Mouse (Mus musculus): Measurements from ENCODE around the gene Tiam2. TPM values are rescaled to one million over a fixed set of nuclear protein-coding genes. Genes with fewer than 3 reads are reported as not detected.

Tiam2 gene
- polyA plus RNA-seq (2015; fragmentation: Nextera tagmentation; extraction: Ambion mirVana): 2.5 and 2.7 TPM in 2 replicates

DNA sequence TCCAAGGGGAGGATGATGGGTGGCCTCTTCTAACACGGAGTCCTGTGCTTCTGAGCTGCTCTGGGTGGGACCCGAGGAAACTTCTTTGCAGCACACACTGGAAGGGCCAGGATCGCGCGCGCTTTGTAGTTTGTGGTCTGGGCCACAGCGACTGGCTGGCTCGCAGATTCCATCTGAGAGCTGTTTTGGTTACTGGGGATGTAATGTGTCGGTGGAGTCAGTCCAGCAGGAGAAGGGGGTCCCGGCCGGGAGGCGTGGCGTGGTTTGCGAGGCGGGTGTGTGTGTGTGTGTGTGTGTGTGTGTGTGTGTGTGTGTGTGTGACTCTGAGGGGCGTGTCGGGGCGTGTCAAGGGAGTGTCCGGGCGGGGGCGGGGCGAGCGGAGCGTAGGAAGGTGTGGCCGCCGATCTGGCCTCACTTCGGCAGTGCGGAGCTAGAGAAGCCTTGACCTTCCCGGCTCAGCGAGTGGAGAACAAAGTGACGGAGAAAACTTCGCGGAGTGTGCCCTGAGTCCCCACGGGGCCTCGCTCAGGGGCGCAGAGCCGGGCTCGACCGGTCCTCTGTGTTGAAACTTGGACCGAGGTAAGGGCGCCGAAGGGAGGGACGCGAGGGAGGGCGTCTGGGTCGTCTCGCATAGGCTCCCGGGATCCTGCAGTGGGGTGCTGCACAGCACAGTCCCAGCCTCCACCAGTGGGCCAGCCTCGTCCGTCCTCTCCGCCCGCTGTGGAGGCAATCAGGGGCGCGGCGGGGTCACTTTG lies at the start of gene Tiam2:
Tiam2 (plus strand) TSS at position 426 of the 755 bp plus-strand sequence.

DNA sequence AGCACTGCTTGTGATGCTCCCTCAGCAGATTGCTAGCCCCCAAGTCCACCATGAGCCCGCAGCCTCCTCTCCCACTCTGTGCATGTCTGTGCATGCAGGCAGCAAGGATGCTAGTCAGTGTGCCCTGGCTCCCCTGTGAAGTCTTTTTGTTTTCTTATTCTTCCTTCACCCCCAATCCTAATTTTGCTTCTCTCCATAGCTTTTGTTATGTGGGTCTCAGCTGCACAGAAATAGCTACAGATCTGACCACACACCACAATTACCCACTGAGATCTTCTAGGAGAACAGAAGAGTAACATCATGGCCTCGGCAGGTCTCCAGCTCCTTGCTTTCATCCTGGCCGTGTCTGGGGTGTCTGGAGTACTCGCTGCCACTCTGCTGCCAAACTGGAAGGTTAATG lies 205.9 kb downstream of the Tiam2 start, which contains the start of gene Cldn20:
Cldn20 (plus strand) TSS at position 301 of the 400 bp plus-strand sequence.

DNA sequence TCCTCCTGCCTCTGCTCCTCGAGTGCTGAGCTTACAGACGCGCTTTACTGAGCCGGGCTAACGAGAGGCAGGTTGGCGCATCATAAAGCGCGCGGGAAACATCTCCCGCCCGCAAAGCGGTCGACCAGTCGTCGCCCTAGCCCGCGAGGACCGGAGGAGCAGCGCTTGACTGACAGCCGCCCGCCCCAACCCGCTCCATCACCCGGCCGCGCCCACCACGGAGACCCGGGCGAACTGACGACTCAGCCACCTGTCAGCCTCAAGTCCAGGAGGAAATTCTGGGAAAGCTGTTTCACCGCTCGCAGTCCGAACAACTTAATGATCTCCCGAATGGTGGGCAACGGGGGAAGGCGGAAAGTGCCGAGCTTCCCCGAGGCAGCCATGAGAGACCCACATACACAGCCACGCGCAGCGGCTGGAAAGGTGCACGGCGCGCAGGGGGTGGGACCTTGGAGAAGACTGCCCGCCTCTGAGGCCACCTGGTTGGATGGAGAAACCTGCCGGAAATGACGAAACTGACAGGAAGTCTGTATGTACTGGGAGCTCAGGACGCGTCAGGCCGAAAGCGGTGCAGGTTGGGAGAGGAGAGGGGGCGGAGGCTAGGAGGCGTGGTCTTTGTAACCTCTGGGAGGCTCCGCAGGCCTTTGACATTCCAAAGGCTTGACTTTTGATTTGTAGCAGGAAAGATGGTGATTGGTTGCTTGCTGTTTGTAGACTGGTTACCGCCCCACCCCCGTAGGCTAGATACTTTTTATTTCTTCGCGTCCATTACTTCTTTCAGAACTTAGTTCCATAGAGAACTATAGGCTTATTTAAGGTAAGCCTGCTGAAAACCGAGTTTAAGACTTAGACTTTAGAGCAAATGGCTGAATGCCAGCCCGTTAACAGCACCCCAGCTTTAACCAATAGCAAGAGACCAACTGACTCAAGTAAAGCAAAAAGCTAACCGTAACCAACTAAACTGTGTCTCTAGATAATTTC lies 231.2 kb downstream of the Tiam2 start, which contains the start of gene Tfb1m:
Tfb1m (minus strand) TSS at position 451 of the 981 bp plus-strand sequence.

Other genes with a start within 250 kb of the Tiam2 start
- 8.4 and 9.2 TPM in 2 replicates for gene Scaf8, start 211.6 kb upstream of the Tiam2 start, polyA plus RNA-seq (2015; fragmentation: Nextera tagmentation; extraction: Ambion mirVana)
- gene Cldn20, start 206.0 kb downstream of the Tiam2 start, polyA plus RNA-seq (2015; fragmentation: Nextera tagmentation; extraction: Ambion mirVana): not detected in 2 replicates
- gene Tfb1m, start 231.2 kb downstream of the Tiam2 start, polyA plus RNA-seq (2015; fragmentation: Nextera tagmentation; extraction: Ambion mirVana): 7.6 and 8.9 TPM in 2 replicates